Mouse (Mus musculus) limb, embryonic 12.5 days (tissue): ENCODE data around the gene Blm. TPM values are rescaled to one million over a fixed set of nuclear protein-coding genes. Genes with fewer than 3 reads are reported as not detected.

Source experiments
- ATAC-seq: fragments of 200-750 bp; cut with Nextera tagmentation; 2 replicates; pipeline ENCODE4 v1.8.0; 2017; ENCODE audit warnings: low read depth, moderate TSS enrichment; ENCODE audit not compliant: insufficient number of reproducible peaks, insufficient read depth, low FRiP score, low TSS enrichment
- H3K27ac ChIP-seq: fragments of 300-500 bp; sonication (generic); 2 replicates; pipeline ENCODE4 v1.5.1; 2016; ENCODE audit warnings: mild to moderate bottlenecking, moderate library complexity
- H3K27me3 ChIP-seq: fragments of 300-500 bp; sonication (generic); 2 replicates; pipeline ENCODE4 v1.6.1; 2016; ENCODE audit warnings: mild to moderate bottlenecking, moderate library complexity
- H3K36me3 ChIP-seq: fragments of 300-500 bp; sonication (generic); 2 replicates; pipeline ENCODE4 v1.6.1; 2016; ENCODE audit warnings: mild to moderate bottlenecking, moderate library complexity
- H3K4me1 ChIP-seq: fragments of 300-500 bp; sonication (generic); replicated peaks from 2 replicates; pipeline ENCODE4 v1.6.1; 2016
- H3K4me2 ChIP-seq: fragments of 300-500 bp; sonication (generic); 2 replicates; pipeline ENCODE4 v1.6.1; 2016; ENCODE audit warnings: mild to moderate bottlenecking, moderate library complexity
- H3K4me3 ChIP-seq: fragments of 300-500 bp; sonication (generic); replicated peaks from 2 replicates; pipeline ENCODE4 v1.5.1; 2016; ENCODE audit warnings: mild to moderate bottlenecking
- H3K9ac ChIP-seq: fragments of 300-500 bp; sonication (generic); replicated peaks from 2 replicates; pipeline ENCODE4 v1.6.1; 2016; ENCODE audit warnings: mild to moderate bottlenecking, moderate library complexity
- H3K9me3 ChIP-seq: fragments of 300-500 bp; sonication (generic); 2 replicates; pipeline ENCODE4 v1.6.1; 2016; ENCODE audit warnings: mild to moderate bottlenecking, moderate library complexity
- WGBS: fragments of 180-500 bp; shearing (Covaris S2); methylation state at CpG from one replicate; pipeline ENCODE4 v1.1.7; 2016; 5-methylcytosine and 5-hydroxymethylcytosine counted together
- polyA plus RNA-seq: library from polyadenylated mRNA; unstranded; fragments of >200 nt; fragmentation: Nextera tagmentation; extraction: Ambion mirVana; gene quantifications from 2 replicates; pipeline ENCODE4 v1.2.1, GENCODE M21; 2016

The Blm gene
- polyA plus RNA-seq, 1 experiment from 2014 or later = 42.1 TPM

GRCm38 (mm10) chr7:80491995-80492394 lies 42.9 kb downstream of the Blm start:
- no peak for ATAC-seq
- no peak overlapping the region for H3K9ac ChIP-seq
- H3K4me3 ChIP-seq = no peak overlapping the region
- WGBS = 91% methylated on average over 3 of the region's 3 CpGs
- no peak overlapping the region for H3K27ac ChIP-seq
- H3K9me3 ChIP-seq = no peaks in the 10 kb centered on the region
- H3K27me3 ChIP-seq = no peaks in the 10 kb centered on the region
- no peak overlapping the region for H3K4me2 ChIP-seq
- H3K4me1 ChIP-seq = no peaks in the 10 kb centered on the region
- H3K36me3 ChIP-seq = peaks cover 76% of the 10 kb centered on the region

- WGBS = 85% methylated on average over 3 of the region's 3 CpGs
- no peaks in the 10 kb centered on the region for H3K27me3 ChIP-seq
- H3K4me2 ChIP-seq = no peak overlapping the region
- no peak for ATAC-seq
- no peaks in the 10 kb centered on the region for H3K9me3 ChIP-seq
- no peaks in the 10 kb centered on the region for H3K4me1 ChIP-seq
- peaks cover 69% of the 10 kb centered on the region for H3K36me3 ChIP-seq
- H3K4me3 ChIP-seq = no peak overlapping the region
- H3K27ac ChIP-seq = no peak overlapping the region
- H3K9ac ChIP-seq = no peak overlapping the region
Measured at GRCm38 (mm10) chr7:80491086-80491485, 43.8 kb downstream of the Blm start.

- Histone ChIP-seq H3K9ac (no peak overlapping the region), H3K4me1 (no peaks in the 10 kb centered on the region), H3K36me3 (peaks cover 65% of the 10 kb centered on the region), H3K4me3 (no peak overlapping the region), H3K4me2 (no peak overlapping the region), H3K27me3 (no peaks in the 10 kb centered on the region), H3K9me3 (no peaks in the 10 kb centered on the region), H3K27ac (no peak overlapping the region)
- WGBS = 93% methylated on average over 2 of the region's 2 CpGs
- ATAC-seq = no peak
Measured at GRCm38 (mm10) chr7:80490351-80490750, 44.6 kb downstream of the Blm start.

- H3K36me3 ChIP-seq = peaks cover 56% of the 10 kb centered on the region
Measured at GRCm38 (mm10) chr7:80489445-80489844, 45.5 kb downstream of the Blm start.

GRCm38 (mm10) chr7:80487239-80487638 lies 47.7 kb downstream of the Blm start:
- Histone ChIP-seq H3K27ac (no peak overlapping the region), H3K4me3 (no peak overlapping the region), H3K36me3 (peaks cover 43% of the 10 kb centered on the region), H3K4me1 (no peaks in the 10 kb centered on the region), H3K27me3 (no peaks in the 10 kb centered on the region), H3K9me3 (no peaks in the 10 kb centered on the region), H3K9ac (no peak overlapping the region), H3K4me2 (no peak overlapping the region)
- no peak for ATAC-seq
- 88% methylated on average over 4 of the region's 4 CpGs for WGBS

More at GRCm38 (mm10) chr7:80489445-80489844, 45.5 kb downstream of the Blm start:
- 89% methylated on average over 1 of the region's 1 CpGs for WGBS
- no peaks in the 10 kb centered on the region for H3K4me1 ChIP-seq
- no peak for ATAC-seq
- H3K27ac ChIP-seq = no peak overlapping the region
- H3K4me2 ChIP-seq = no peak overlapping the region
- H3K9me3 ChIP-seq = no peaks in the 10 kb centered on the region
- H3K4me3 ChIP-seq = no peak overlapping the region
- no peaks in the 10 kb centered on the region for H3K27me3 ChIP-seq
- H3K9ac ChIP-seq = no peak overlapping the region

- Histone ChIP-seq H3K4me2 (no peak overlapping the region), H3K27me3 (no peaks in the 10 kb centered on the region), H3K9me3 (no peaks in the 10 kb centered on the region), H3K9ac (no peak overlapping the region), H3K4me3 (no peak overlapping the region), H3K4me1 (peaks cover 7% of the 10 kb centered on the region), H3K27ac (peak overlapping the region; percentile 83), H3K36me3 (peaks cover 39% of the 10 kb centered on the region)
- WGBS = 27% methylated on average over 7 of the region's 7 CpGs
- ATAC-seq = 0 out of 2 replicates have a peak, but pooled peaks have one; percentile 71
Measured at GRCm38 (mm10) chr7:80480097-80480496, 54.8 kb downstream of the Blm start.

- Histone ChIP-seq H3K4me2 (no peak overlapping the region), H3K27me3 (no peaks in the 10 kb centered on the region), H3K36me3 (peaks cover 63% of the 10 kb centered on the region), H3K9me3 (no peaks in the 10 kb centered on the region), H3K4me1 (no peaks in the 10 kb centered on the region), H3K27ac (no peak overlapping the region), H3K4me3 (no peak overlapping the region), H3K9ac (no peak overlapping the region)
- 97% methylated on average over 7 of the region's 7 CpGs for WGBS
- no peak for ATAC-seq
Measured at GRCm38 (mm10) chr7:80473837-80474236, 61.1 kb downstream of the Blm start.

- H3K4me2 ChIP-seq = no peak overlapping the region
- no peak overlapping the region for H3K27ac ChIP-seq
- no peaks in the 10 kb centered on the region for H3K4me1 ChIP-seq
- peaks cover 74% of the 10 kb centered on the region for H3K36me3 ChIP-seq
- 94% methylated on average over 2 of the region's 2 CpGs for WGBS
- H3K4me3 ChIP-seq = no peak overlapping the region
- H3K9ac ChIP-seq = no peak overlapping the region
- no peaks in the 10 kb centered on the region for H3K9me3 ChIP-seq
- H3K27me3 ChIP-seq = no peaks in the 10 kb centered on the region
- no peak for ATAC-seq
Measured at GRCm38 (mm10) chr7:80468851-80469250, 66.1 kb downstream of the Blm start.

GRCm38 (mm10) chr7:80467334-80467733 lies 67.6 kb downstream of the Blm start:
- ATAC-seq = no peak
- peaks cover 76% of the 10 kb centered on the region for H3K36me3 ChIP-seq
- 96% methylated on average over 2 of the region's 2 CpGs for WGBS

GRCm38 (mm10) chr7:80464831-80465230 lies 70.1 kb downstream of the Blm start:
- WGBS = 94% methylated on average over 5 of the region's 5 CpGs
- Histone ChIP-seq H3K4me2 (no peak overlapping the region), H3K27me3 (no peaks in the 10 kb centered on the region), H3K4me3 (no peak overlapping the region), H3K9me3 (no peaks in the 10 kb centered on the region), H3K27ac (no peak overlapping the region), H3K9ac (no peak overlapping the region), H3K4me1 (no peaks in the 10 kb centered on the region), H3K36me3 (peaks cover 79% of the 10 kb centered on the region)
- no peak for ATAC-seq

More at GRCm38 (mm10) chr7:80467334-80467733, 67.6 kb downstream of the Blm start:
- H3K9ac ChIP-seq = no peak overlapping the region
- H3K4me3 ChIP-seq = no peak overlapping the region
- H3K27ac ChIP-seq = no peak overlapping the region
- H3K4me1 ChIP-seq = no peaks in the 10 kb centered on the region
- H3K9me3 ChIP-seq = no peaks in the 10 kb centered on the region
- no peaks in the 10 kb centered on the region for H3K27me3 ChIP-seq
- no peak overlapping the region for H3K4me2 ChIP-seq

GRCm38 (mm10) chr7:80461891-80462290 lies 73.0 kb downstream of the Blm start:
- H3K9me3 ChIP-seq = no peaks in the 10 kb centered on the region
- H3K9ac ChIP-seq = no peak overlapping the region
- no peaks in the 10 kb centered on the region for H3K27me3 ChIP-seq
- H3K4me2 ChIP-seq = no peak overlapping the region
- peaks cover 78% of the 10 kb centered on the region for H3K36me3 ChIP-seq
- no peak for ATAC-seq
- H3K27ac ChIP-seq = no peak overlapping the region
- no peak overlapping the region for H3K4me3 ChIP-seq
- WGBS = 83% methylated on average over 7 of the region's 7 CpGs
- H3K4me1 ChIP-seq = peaks cover 13% of the 10 kb centered on the region

GRCm38 (mm10) chr7:80460892-80461291 lies 74.0 kb downstream of the Blm start:
- Histone ChIP-seq H3K4me3 (no peak overlapping the region), H3K9me3 (no peaks in the 10 kb centered on the region), H3K36me3 (peaks cover 79% of the 10 kb centered on the region), H3K4me2 (no peak overlapping the region), H3K27me3 (no peaks in the 10 kb centered on the region), H3K4me1 (peaks cover 15% of the 10 kb centered on the region), H3K27ac (no peak overlapping the region), H3K9ac (no peak overlapping the region)
- 90% methylated on average over 4 of the region's 4 CpGs for WGBS
- ATAC-seq = no peak
